Mouse (Mus musculus) splenic B cell, adult 2 months (primary cell): ENCODE data around the gene Zbtb7b.
A peak's percentile ranks its signal among the peaks of the same experiment; 100 is the strongest.
"Not testable (repeated sequence)": the region's sequence is repeated elsewhere in the genome, so short reads cannot be mapped to it uniquely, and the experiment has no call there.

ENCODE experiments used
- DNase-seq: peaks from one replicate; pipeline ENCODE4 v3.0.0-alpha.2; 2011; ENCODE audit warnings: low read depth, low spot score
- H3K27me3 ChIP-seq: 2 replicates; pipeline ENCODE4 v1.6.1; 2012; ENCODE audit warnings: mild to moderate bottlenecking, low read length, moderate library complexity, mixed read lengths; ENCODE audit not compliant: control insufficient read depth, poor library complexity, insufficient read depth, severe bottlenecking
- H3K36me3 ChIP-seq: 2 replicates; pipeline ENCODE4 v1.6.1; 2012; ENCODE audit warnings: mild to moderate bottlenecking, low read length, moderate library complexity, mixed read lengths; ENCODE audit not compliant: control insufficient read depth, poor library complexity, insufficient read depth, severe bottlenecking

Zbtb7b gene

DNA sequence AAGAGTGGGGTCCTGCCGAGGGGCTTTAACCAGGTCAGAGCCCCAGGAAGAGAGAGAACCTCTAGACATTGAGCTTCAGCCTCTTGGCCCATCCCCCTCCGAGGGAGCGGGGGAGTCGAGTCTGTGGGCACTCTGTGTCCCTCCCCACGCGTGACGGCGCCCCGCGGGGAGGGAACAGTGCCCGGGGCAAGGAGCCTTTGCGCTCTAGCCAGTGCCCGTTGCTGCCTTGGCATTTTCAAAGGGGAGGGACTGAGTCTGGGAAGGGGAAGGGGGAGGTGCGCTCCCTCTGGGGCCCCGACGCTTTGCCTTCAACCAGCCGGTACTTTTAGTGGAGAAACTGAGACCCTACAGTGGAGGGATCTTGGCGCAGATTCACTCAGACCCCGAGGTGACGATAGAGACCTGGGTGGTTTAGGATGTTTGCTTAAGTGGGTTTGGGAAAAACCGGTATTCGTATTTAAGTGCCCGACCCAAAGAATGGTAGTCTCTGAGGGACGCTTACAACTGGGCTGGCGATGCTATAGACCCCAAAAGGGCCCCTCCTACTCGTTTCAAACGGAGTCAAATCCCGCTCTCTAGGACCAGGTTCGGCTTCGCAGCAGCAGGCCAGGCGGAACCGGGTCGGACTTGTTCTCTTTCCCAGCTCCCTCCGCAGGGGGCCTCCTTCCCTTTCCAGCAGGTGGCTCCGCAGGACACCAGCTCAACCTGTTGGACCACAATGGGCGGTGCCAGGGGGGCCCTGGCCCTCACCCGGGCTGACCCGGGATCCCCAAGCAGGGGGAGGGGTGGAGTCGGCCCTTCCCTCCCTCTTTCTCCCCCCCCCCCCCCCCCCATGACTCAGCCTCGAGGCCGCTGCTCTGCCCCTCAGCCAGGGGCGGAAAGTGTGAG is at the start of gene Zbtb7b:
Gene Zbtb7b, minus strand, starts transcription at position 771 of the 888 bp plus-strand sequence.
- Histone ChIP-seq H3K27me3 (no peaks in the 10 kb centered on the region; the same call in 1 of the 2 replicates), H3K36me3 (no peaks in the 10 kb centered on the region)
- DNase-seq: peak; percentile 60

DNA sequence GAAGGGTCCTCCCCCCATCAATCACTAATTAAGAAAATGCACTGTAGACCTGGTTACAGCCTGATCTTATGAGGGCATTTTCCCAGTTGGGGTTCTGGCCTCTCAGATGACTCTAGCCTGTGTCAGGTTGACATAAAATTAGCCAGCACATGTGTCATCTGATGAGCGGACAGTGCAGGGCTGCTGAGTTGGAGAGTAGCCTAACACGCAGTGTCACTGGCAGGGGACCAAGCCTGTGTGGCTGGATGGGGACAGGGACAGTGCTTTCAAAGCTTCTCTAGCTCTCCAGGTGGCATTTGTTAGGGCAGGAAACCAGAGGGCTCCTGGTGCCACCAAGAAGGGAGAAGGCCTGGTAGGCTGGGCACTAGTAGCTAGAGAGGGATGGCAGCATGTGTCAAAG is 46.1 kb upstream of the Zbtb7b start:
- H3K36me3 ChIP-seq: peaks cover 10% of the 10 kb centered on the region
- H3K27me3 ChIP-seq: no peaks in the 10 kb centered on the region
- no peak for DNase-seq

DNA sequence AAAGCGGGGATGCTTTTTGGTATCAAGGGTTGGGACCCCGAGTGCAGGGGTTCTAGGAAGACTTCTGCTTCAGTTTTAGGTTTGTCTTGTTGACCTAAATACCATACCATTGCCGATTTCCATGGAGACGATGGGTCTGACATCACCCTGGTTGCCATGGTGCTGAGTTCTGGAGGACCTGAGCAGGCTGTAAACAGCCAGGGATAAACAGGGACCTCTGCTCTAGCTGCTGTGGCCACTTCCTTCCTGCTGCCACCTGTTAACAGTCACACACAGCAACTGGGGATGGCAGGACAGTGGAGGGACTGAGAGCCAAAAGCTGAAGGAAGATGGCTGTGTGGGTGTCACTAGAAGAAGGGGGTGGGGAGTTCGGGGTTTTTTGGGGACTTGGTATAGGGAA is 42.7 kb upstream of the Zbtb7b start:
- DNase-seq: peak; percentile 80
- Histone ChIP-seq H3K27me3 (no peaks in the 10 kb centered on the region), H3K36me3 (peaks cover 9% of the 10 kb centered on the region)

DNA sequence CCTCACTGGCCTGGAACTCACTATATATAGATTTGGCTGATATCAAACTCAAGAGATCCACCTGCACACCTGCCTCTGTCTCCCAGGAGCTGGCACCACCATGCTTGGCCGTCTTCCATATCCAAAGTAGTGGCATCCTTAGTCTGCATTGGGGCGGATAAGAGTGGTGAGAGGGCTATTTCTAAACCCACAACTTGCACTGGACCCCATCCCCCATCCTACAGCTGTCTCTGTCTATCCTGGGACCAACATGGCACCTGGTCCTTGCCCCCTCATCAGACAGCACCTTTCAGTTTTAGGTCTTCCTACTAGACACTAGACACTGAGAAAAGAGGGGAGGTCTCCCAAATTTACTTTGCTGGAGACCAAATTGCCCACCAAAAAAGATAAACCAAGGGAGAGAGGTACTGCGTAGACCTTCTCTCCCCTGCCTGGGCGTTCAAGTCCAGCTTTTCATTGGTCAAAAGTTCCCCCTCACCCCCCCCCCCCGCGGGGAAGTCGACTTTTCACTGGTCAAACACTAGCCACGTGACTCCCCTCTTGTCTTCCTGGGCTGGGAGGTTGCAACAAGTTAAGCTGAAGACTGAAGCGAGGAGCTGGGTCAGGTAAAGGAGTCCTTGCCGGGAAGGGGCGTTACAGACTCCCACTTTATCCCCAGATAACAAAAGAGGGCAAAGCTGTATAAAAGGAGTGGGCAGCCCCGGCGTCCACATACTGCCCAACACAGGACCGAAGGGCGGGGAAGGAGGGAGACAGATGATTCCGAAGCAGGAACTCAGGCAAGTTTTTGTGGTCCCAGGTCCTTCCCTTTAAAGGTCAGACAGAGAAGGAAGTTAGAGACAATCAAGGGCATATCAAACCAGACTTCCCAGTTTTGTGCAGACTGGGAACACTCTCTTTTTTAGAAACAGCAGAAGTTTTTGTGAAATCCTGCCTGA is 41.9 kb upstream of the Zbtb7b start, which contains the start of gene Pbxip1:
Gene Pbxip1, plus strand, starts transcription at position 531 of the 938 bp plus-strand sequence.
- Histone ChIP-seq H3K36me3 (peaks cover 9% of the 10 kb centered on the region), H3K27me3 (no peaks in the 10 kb centered on the region)
- DNase-seq: peak; percentile 84

DNA sequence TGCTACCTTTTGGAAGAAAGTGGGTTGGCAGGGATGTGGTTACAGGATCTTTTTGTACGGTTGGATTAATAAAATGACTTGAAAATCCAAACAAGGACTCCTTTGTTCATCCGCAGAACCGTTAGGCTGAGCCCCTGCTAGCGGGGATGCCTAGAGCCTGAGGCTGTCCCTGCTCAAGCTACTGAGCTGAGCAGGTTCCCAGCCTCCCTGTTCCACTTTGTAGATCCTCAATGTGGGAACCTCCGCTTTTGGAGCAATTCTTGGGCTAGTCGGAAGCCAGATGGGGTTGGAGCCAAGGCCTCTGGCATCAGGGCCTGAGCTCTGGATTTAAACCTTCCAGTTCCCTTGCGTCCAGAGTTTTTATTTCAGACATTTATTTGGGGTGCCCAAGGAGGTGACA is 40.5 kb upstream of the Zbtb7b start:
- Histone ChIP-seq H3K36me3 (peaks cover 5% of the 10 kb centered on the region), H3K27me3 (no peaks in the 10 kb centered on the region)
- no peak for DNase-seq

DNA sequence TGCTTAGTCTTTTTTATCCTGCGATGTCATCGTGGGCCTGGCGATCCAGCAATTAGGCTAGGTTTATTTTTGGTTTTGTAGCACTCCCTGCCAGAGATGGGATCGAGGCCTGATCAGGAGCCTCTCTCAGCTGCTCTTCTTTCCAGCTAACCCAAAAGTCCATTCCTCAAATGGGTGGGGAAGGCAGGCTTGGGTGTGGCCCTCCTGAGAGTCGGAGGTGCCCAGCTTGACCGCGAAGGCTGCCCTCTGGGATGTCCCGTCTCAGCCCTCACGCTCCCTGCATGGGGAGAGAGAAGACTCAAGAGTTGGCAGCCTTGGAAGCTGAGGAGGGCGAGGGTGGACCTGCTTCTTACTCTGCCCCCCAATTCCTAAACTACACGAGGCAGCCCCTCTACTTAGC is 40.0 kb upstream of the Zbtb7b start:
- peaks cover 5% of the 10 kb centered on the region for H3K36me3 ChIP-seq
- no peaks in the 10 kb centered on the region for H3K27me3 ChIP-seq
- DNase-seq: no peak

DNA sequence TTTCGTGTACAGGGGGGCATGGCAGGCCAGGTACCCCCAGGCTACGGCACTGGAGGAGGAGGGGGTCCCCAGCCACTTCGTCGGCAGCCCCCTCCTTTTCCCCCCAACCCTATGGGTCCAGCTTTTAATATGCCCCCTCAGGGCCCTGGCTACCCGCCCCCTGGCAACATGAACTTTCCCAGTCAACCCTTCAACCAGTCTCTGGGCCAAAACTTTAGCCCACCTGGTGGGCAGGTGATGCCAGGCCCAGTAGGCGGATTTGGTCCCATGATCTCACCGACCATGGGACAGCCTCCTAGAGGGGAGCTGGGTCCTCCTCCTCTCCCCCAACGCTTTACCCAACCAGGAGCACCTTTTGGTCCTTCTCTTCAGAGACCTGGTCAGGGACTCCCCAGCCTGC is 38.0 kb upstream of the Zbtb7b start:
- Histone ChIP-seq H3K27me3 (no peaks in the 10 kb centered on the region), H3K36me3 (peaks cover 5% of the 10 kb centered on the region)
- no peak for DNase-seq

DNA sequence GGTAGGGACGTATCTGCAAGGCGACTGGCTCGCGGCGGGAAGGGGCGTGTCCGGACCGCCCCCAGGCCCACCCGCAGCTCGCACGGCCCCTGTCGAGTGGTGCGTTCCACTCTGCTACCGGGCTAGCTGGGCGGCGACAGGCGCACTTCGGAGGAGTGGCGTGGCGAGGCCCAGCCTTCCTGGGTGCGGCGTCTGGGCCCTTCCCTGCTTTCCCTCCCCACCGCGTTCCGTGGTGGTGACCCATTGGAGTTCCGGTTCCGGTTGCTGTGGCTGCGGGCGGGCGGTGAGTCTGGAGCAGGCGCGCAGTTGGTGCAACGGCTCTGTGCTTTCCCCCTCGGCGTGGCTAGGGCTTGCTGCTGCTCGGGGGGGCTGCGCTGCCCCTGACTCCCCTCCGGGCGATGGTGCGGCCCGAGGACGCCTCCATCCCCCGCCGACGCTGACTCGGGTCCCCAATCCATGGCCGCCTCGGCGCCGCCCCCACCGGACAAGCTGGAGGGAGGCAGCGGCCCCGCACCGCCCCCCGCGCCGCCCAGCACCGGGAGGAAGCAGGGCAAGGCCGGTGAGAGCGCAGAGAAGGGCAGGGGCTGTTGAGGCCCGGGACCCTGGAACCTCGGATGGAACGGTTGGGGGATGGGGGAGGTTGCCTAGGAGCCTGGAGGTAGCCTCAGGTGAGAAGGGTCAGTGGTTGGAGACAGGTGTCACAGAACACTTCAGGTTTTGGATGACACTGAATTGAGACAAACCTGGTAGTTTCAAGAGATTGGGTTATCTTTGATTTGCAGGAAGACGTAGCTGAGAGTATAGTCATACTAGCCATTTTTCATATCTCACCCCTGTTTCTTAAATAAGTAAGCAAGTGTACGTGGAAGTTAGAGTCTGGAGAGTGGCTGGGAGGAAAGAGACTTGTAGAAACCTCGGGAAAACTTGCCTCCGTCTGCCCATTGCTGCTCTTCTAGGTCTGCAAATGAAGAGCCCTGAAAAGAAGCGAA is 35.9 kb upstream of the Zbtb7b start, which contains the start of gene Pygo2:
Gene Pygo2, plus strand, starts transcription at position 44 of the 989 bp plus-strand sequence.
- H3K36me3 ChIP-seq: peaks cover 5% of the 10 kb centered on the region
- no peaks in the 10 kb centered on the region for H3K27me3 ChIP-seq
- DNase-seq: peak; percentile 93

DNA sequence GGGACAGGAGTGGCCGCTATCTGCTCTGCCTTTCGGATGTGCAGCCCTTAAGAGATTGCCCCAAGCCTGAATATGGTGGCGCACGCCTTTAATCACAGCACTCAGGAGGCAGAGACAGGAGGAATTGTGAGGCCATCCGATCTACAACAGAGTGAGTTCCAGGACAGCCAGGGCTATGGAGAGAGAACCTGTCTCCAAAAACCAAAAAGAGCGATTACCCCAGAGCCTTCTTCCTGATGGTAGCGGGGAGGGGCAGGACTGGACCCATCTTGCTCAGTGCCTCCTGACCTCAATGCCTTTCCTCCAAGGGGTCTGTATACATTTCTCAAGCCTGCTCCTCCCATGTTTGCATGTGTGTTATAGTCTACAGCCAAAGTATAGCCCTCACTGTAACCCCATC is 34.4 kb upstream of the Zbtb7b start:
- not testable (repeated sequence) for H3K27me3 ChIP-seq

DNA sequence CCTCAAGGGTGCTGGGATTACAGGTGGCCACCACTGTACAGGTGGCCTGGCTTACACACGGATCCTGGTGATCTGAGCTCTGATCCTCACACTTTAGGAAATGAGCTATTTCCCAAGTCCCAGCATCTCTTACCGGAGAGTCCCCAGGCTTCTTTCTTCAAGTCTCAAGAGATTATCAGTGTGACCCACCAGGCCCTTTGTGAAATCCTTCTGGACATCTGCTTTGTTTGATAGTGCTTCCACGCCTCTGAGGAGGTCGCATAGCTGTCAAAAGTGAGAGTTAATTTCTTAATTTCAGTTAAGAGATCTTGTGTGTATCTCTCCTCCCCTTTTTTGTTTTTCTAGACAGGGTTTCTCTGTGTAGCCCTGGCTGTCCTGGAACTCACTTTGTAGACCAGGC is 31.3 kb upstream of the Zbtb7b start:
- no peaks in the 10 kb centered on the region; the same call in none of the 2 replicates for H3K36me3 ChIP-seq
- H3K27me3 ChIP-seq: no peaks in the 10 kb centered on the region
- DNase-seq: no peak

More for the DNA sequence above, 34.4 kb upstream of the Zbtb7b start:
- H3K36me3 ChIP-seq, DNase-seq: not testable (repeated sequence)

DNA sequence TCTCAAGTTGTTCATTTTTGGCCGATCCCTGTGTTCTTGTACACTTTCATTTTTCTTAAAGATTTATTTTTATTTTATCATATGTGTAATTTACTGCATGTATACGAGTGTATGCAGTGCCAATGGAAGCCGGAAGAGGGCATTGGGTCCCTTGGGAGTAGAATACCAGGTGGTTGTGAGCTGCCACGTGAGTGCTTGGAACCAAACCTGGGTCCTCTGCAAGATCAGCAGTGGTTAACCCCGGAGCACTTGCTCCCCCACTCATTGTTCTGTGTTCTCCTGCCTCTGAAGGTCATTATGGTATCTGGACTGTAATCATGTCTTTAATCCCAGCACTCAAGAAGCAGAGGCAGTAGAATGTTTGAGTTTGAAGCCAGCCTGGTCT is 30.6 kb upstream of the Zbtb7b start:
- Histone ChIP-seq H3K36me3 (no peaks in the 10 kb centered on the region; the same call in none of the 2 replicates), H3K27me3 (no peaks in the 10 kb centered on the region)
- DNase-seq: no peak

DNA sequence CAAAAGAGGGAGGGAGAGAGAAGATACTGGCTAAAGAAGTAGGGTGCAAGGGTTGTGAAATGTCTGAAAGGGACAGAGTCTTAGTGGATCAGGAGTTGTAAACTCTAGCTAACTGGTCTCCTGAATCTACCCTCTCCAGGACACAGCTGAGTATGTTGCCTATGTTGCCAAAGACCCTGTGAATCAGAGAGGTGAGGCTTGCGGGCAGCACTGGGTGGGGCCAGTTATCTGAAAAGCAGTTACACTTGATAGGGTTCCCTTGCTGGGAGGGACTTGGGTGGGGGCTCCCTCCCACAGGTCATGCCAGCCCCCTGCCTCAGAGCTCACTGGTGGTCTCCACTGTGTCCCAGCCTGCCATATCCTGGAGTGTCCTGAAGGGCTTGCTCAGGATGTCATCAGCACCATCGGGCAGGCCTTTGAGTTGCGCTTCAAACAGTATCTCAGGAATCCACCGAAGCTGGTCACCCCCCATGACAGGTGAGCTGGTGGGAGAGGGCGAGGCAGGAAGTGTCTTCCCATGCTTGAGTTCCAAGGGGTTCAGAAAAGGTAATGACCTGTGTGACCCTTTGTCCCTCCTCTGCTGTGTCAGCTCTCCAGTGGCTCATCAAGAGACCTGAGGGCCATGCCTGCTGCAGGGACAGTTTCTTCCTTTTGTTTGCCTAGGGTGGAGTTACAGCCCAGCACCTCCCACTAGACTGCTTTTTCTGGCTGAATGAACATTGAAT is 30.0 kb upstream of the Zbtb7b start:
- Histone ChIP-seq H3K36me3 (no peaks in the 10 kb centered on the region; the same call in none of the 2 replicates), H3K27me3 (no peaks in the 10 kb centered on the region)
- no peak for DNase-seq

DNA sequence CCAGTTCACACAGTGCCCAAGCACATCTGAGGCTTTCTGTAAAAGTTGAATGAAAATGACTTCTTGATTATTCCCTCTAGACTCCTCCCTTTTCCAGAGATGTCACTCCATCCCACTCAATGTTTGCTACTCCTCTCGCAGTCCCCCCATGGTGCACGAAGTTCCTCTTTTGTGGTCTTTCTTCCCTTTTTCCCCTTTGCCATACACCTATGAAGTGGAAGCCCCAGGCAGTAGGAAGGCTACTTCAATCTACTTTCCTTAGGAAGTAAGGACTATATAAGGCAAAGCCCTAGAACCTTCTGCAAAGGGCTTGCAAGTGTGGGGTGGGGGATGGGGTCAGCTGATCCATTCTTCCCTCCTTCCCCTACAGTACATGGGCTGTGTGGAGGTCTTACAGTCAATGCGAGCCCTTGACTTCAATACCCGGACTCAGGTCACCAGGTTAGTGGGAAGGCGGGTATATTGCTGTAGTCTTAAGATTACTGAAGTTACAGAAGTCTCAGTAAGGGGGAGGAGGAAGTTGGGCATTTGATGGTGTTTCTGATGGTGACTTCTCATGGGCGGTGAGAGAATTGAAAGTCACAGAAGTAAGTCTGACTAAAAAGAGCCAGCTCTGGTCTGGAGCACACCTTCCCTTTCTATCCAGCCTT is 28.1 kb upstream of the Zbtb7b start:
- no peak for DNase-seq
- Histone ChIP-seq H3K27me3 (no peaks in the 10 kb centered on the region), H3K36me3 (no peaks in the 10 kb centered on the region; the same call in none of the 2 replicates)
